Mouse (Mus musculus): ENCODE measurements around the gene Anxa11. TPM values are rescaled to one million over a fixed set of nuclear protein-coding genes. Genes with fewer than 3 reads are reported as not detected.
"Not testable (repeated sequence)": the region's sequence is repeated elsewhere in the genome, so short reads cannot be mapped to it uniquely, and the experiment has no call there.

Anxa11 gene
- total and polyA plus RNA-seq, 2 experiments = 11.7 to 30.5 TPM

DNA sequence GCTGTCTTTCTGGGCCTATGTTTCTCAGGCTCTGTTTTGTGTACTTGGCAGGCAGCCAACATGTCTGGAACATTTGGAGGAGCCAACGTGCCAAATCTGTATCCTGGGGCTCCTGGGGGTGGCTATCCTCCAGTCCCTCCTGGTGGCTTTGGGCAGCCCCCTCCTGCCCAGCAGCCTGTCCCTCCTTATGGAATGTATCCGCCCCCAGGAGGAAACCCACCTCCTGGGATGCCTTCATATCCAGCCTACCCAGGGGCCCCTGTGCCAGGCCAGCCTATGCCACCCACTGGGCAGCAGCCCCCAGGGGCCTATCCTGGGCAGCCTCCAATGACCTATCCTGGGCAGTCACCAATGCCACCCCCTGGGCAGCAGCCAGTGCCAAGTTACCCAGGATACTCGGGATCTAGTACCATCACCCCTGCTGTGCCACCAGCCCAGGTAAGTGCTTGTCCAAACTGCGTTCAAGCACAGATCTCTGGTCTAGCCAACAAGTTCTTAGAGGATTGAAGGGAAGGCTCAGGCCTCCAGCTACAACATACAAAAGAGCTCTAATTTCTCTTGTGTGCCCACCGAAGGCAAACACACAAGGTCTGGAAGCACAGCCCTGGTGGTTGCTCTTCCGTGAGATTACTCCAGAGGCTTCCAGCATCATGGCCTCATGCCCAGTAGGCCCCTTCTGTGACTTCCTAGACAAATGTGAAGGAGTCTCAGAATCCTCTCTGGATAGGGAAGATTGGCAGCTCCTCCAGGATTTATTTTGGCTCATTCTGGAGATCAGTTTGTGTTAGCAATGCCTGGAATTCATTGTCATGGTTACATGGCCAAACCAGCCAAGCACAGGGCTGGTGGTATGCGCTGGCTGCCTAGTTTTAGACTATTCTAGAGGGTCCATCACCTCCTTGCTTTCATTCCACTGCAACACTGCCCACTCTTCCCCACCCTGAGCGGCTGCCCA lies 30.8 kb downstream of the Anxa11 start:
- no peaks in the 10 kb centered on the region for H3K27me3 ChIP-seq (ENCODE audit: control insufficient read depth, insufficient read depth, low read length)
- H3K4me1 ChIP-seq (ENCODE audit: control insufficient read depth, insufficient read depth, low read length) = peaks cover 2% of the 10 kb centered on the region; the same call in 1 of the 2 replicates
- H3K27ac ChIP-seq (replicated peaks; ENCODE audit: insufficient read depth, low read depth, low read length) = no peak overlapping the region
- no peaks in the 10 kb centered on the region for H3K79me2 ChIP-seq (ENCODE audit: control insufficient read depth, insufficient read depth, low read length)
- no peak for TF ChIP-seq CTCF (IDR thresholded peaks at IDR 0.05; ENCODE audit: low read depth, low read length)
- TF ChIP-seq POLR2A (IDR thresholded peaks at IDR 0.05; ENCODE audit: extremely low read depth, insufficient read depth, low read length) = no peak
- H3K9ac ChIP-seq (ENCODE audit: low read depth, low read length) = no peak overlapping the region
- DNase-seq (ENCODE audit: extremely low read depth, low read depth, low spot score) = no peak
- 81% methylated on average over 8 of the region's 8 CpGs for WGBS
- H3K36me3 ChIP-seq (ENCODE audit: control insufficient read depth, insufficient read depth, low read length) = peaks cover 2% of the 10 kb centered on the region; the same call in 1 of the 2 replicates
- no peak overlapping the region for H3K4me3 ChIP-seq (ENCODE audit: insufficient read depth, low read depth, low read length)

- not testable (repeated sequence) for H3K79me2 ChIP-seq (ENCODE audit: control insufficient read depth, insufficient read depth, low read length); H3K27me3 ChIP-seq (ENCODE audit: control insufficient read depth, insufficient read depth, low read length); H3K27ac ChIP-seq (replicated peaks; ENCODE audit: insufficient read depth, low read depth, low read length); H3K4me3 ChIP-seq (ENCODE audit: insufficient read depth, low read depth, low read length); H3K4me1 ChIP-seq (ENCODE audit: control insufficient read depth, insufficient read depth, low read length); DNase-seq (ENCODE audit: extremely low read depth, low read depth, low spot score); H3K9ac ChIP-seq (ENCODE audit: low read depth, low read length); H3K36me3 ChIP-seq (ENCODE audit: control insufficient read depth, insufficient read depth, low read length)
- WGBS = no CpG with 5 or more reads among the region's 7 CpGs
Observed at GRCm38 (mm10) chr14:25876640-25877039, 34.7 kb downstream of the Anxa11 start.

GRCm38 (mm10) chr14:25881769-25882168 lies 39.8 kb downstream of the Anxa11 start:
- not testable (repeated sequence) for H3K36me3 ChIP-seq (ENCODE audit: control insufficient read depth, insufficient read depth, low read length); H3K9ac ChIP-seq (ENCODE audit: low read depth, low read length); H3K79me2 ChIP-seq (ENCODE audit: control insufficient read depth, insufficient read depth, low read length); H3K27me3 ChIP-seq (ENCODE audit: control insufficient read depth, insufficient read depth, low read length); H3K4me3 ChIP-seq (ENCODE audit: insufficient read depth, low read depth, low read length); DNase-seq (ENCODE audit: extremely low read depth, low read depth, low spot score); H3K27ac ChIP-seq (replicated peaks; ENCODE audit: insufficient read depth, low read depth, low read length); H3K4me1 ChIP-seq (ENCODE audit: control insufficient read depth, insufficient read depth, low read length)
- no CpG with 5 or more reads among the region's 9 CpGs for WGBS

DNA sequence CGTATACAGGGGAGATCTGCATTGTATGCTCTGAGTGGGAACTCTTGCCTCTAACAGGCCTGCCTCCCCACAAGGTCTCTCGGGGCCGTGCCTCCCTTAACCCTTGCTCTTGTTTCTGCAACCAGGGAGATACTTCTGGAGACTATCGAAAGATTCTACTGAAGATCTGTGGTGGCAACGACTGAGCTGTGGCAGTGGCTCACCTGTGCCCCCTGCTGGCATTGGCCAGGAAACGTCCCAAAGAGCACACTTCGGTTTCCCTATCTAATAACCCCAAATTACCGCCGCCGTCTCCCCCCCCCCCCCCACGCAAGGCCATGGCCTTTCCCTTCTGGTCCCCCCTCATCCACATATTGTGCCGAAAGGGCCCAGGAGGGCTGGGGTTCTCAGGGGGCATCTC lies 43.9 kb downstream of the Anxa11 start:
- not testable (repeated sequence) for H3K9ac ChIP-seq (ENCODE audit: low read depth, low read length); H3K27me3 ChIP-seq (ENCODE audit: control insufficient read depth, insufficient read depth, low read length); H3K4me1 ChIP-seq (ENCODE audit: control insufficient read depth, insufficient read depth, low read length); H3K27ac ChIP-seq (replicated peaks; ENCODE audit: insufficient read depth, low read depth, low read length); H3K4me3 ChIP-seq (ENCODE audit: insufficient read depth, low read depth, low read length); DNase-seq (ENCODE audit: extremely low read depth, low read depth, low spot score); H3K79me2 ChIP-seq (ENCODE audit: control insufficient read depth, insufficient read depth, low read length); H3K36me3 ChIP-seq (ENCODE audit: control insufficient read depth, insufficient read depth, low read length)
- WGBS = no CpG with 5 or more reads among the region's 12 CpGs

- DNase-seq (ENCODE audit: extremely low read depth, low read depth, low spot score); H3K36me3 ChIP-seq (ENCODE audit: control insufficient read depth, insufficient read depth, low read length); H3K4me3 ChIP-seq (ENCODE audit: insufficient read depth, low read depth, low read length); H3K9ac ChIP-seq (ENCODE audit: low read depth, low read length); H3K27me3 ChIP-seq (ENCODE audit: control insufficient read depth, insufficient read depth, low read length); H3K27ac ChIP-seq (replicated peaks; ENCODE audit: insufficient read depth, low read depth, low read length); H3K4me1 ChIP-seq (ENCODE audit: control insufficient read depth, insufficient read depth, low read length); H3K79me2 ChIP-seq (ENCODE audit: control insufficient read depth, insufficient read depth, low read length): not testable (repeated sequence)
- WGBS = no CpG with 5 or more reads among the region's 3 CpGs
Observed at GRCm38 (mm10) chr14:25894566-25894965, 52.6 kb downstream of the Anxa11 start.

DNA sequence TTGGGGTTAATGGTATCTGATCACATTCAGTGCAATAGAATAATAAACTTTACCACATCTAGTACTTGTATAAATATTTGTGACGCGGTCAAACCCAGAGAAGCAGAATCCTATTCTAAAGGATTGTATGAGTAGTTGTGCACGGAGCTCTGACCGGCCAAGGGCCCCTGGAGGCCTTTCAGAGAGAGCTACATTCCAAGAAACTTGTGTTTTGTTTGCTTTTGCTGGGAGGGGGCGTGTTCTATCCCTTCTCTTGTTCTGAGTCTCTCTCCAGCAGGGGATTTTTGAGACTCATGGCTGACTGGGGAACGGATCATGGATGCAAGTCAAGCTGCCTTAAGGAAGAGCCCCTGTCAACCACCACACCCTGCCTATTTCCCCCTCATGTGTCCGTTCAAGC lies 53.7 kb downstream of the Anxa11 start:
- not testable (repeated sequence) for H3K79me2 ChIP-seq (ENCODE audit: control insufficient read depth, insufficient read depth, low read length); H3K27me3 ChIP-seq (ENCODE audit: control insufficient read depth, insufficient read depth, low read length); H3K4me1 ChIP-seq (ENCODE audit: control insufficient read depth, insufficient read depth, low read length); DNase-seq (ENCODE audit: extremely low read depth, low read depth, low spot score); H3K27ac ChIP-seq (replicated peaks; ENCODE audit: insufficient read depth, low read depth, low read length); H3K36me3 ChIP-seq (ENCODE audit: control insufficient read depth, insufficient read depth, low read length); H3K9ac ChIP-seq (ENCODE audit: low read depth, low read length); H3K4me3 ChIP-seq (ENCODE audit: insufficient read depth, low read depth, low read length)
- no CpG with 5 or more reads among the region's 7 CpGs for WGBS

GRCm38 (mm10) chr14:25903000-25903399 lies 61.0 kb downstream of the Anxa11 start, which contains the start of gene Plac9a:
Gene Plac9a (minus strand): TSS chr14:25903100.
- not testable (repeated sequence) for H3K36me3 ChIP-seq (ENCODE audit: control insufficient read depth, insufficient read depth, low read length); H3K79me2 ChIP-seq (ENCODE audit: control insufficient read depth, insufficient read depth, low read length); H3K27me3 ChIP-seq (ENCODE audit: control insufficient read depth, insufficient read depth, low read length); H3K27ac ChIP-seq (replicated peaks; ENCODE audit: insufficient read depth, low read depth, low read length); DNase-seq (ENCODE audit: extremely low read depth, low read depth, low spot score); H3K9ac ChIP-seq (ENCODE audit: low read depth, low read length); H3K4me3 ChIP-seq (ENCODE audit: insufficient read depth, low read depth, low read length); H3K4me1 ChIP-seq (ENCODE audit: control insufficient read depth, insufficient read depth, low read length)
- WGBS = no CpG with 5 or more reads among the region's 10 CpGs

DNA sequence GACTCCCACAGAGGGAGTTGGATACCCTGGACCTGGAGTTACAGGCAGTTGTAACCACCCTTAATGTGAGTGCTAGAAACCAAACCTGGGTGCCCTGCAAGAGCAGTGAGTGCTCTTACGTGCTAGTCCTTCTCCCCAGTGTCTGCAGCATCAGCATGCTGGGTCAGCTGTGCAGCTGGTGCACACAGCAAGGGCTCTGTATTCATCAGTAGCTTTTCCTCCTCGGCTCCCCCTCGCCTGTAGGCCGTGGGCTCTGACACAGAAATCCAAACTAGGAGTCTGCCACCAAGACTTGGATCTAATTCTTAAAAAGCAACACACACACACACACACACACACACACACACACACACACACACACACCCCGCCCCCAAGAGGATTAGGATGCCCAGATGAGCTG lies 63.3 kb downstream of the Anxa11 start:
- not testable (repeated sequence) for H3K36me3 ChIP-seq (ENCODE audit: control insufficient read depth, insufficient read depth, low read length); DNase-seq (ENCODE audit: extremely low read depth, low read depth, low spot score); H3K4me3 ChIP-seq (ENCODE audit: insufficient read depth, low read depth, low read length); H3K27ac ChIP-seq (replicated peaks; ENCODE audit: insufficient read depth, low read depth, low read length); H3K79me2 ChIP-seq (ENCODE audit: control insufficient read depth, insufficient read depth, low read length); H3K27me3 ChIP-seq (ENCODE audit: control insufficient read depth, insufficient read depth, low read length); H3K9ac ChIP-seq (ENCODE audit: low read depth, low read length); H3K4me1 ChIP-seq (ENCODE audit: control insufficient read depth, insufficient read depth, low read length)
- WGBS = 100% methylated on average over 1 of the region's 5 CpGs

- not testable (repeated sequence) for H3K4me3 ChIP-seq (ENCODE audit: insufficient read depth, low read depth, low read length); H3K27me3 ChIP-seq (ENCODE audit: control insufficient read depth, insufficient read depth, low read length); H3K79me2 ChIP-seq (ENCODE audit: control insufficient read depth, insufficient read depth, low read length); DNase-seq (ENCODE audit: extremely low read depth, low read depth, low spot score); H3K4me1 ChIP-seq (ENCODE audit: control insufficient read depth, insufficient read depth, low read length); H3K36me3 ChIP-seq (ENCODE audit: control insufficient read depth, insufficient read depth, low read length); H3K9ac ChIP-seq (ENCODE audit: low read depth, low read length); H3K27ac ChIP-seq (replicated peaks; ENCODE audit: insufficient read depth, low read depth, low read length)
- no CpG with 5 or more reads among the region's 9 CpGs for WGBS
Observed at GRCm38 (mm10) chr14:25907272-25907671, 65.3 kb downstream of the Anxa11 start.

All from liver, adult 2 months (tissue).